Mouse (Mus musculus): Measurements from ENCODE around the gene St7l. TPM values are rescaled to one million over a fixed set of nuclear protein-coding genes. Genes with fewer than 3 reads are reported as not detected.

St7l gene
- polyA plus RNA-seq, 1 experiment from 2014 or later = 42.8 TPM

GRCm38 (mm10) chr3:104956131-104956581 lies 92.4 kb downstream of the St7l start:
- Histone ChIP-seq H3K27ac (ENCODE audit: low read length) (no peak overlapping the region), H3K4me2 (ENCODE audit: low read length) (no peak overlapping the region), H3K9ac (replicated peaks; ENCODE audit: low read depth, low read length) (no peak overlapping the region), H3K9me3 (ENCODE audit: control insufficient read depth, low read length) (no peaks in the 10 kb centered on the region), H3K4me3 (replicated peaks; ENCODE audit: low read length) (no peak overlapping the region), H3K4me1 (replicated peaks; ENCODE audit: control insufficient read depth, insufficient read depth, low read length) (peaks cover 3% of the 10 kb centered on the region), H3K36me3 (ENCODE audit: control insufficient read depth, insufficient read depth) (peaks cover 5% of the 10 kb centered on the region; the same call in 1 of the 2 replicates), H3K27me3 (replicated peaks; ENCODE audit: control insufficient read depth, insufficient read depth, low read length) (peaks cover 24% of the 10 kb centered on the region)
- WGBS = 85% methylated on average over 6 of the region's 6 CpGs
- no peak for ATAC-seq

GRCm38 (mm10) chr3:104960026-104961000 lies 96.5 kb downstream of the St7l start:
- no peak for ATAC-seq
- H3K27ac ChIP-seq (ENCODE audit: low read length) = no peak overlapping the region
- 7% methylated on average over 19 of the region's 19 CpGs for WGBS
- H3K27me3 ChIP-seq (replicated peaks; ENCODE audit: control insufficient read depth, insufficient read depth, low read length) = peaks cover 52% of the 10 kb centered on the region
- H3K4me3 ChIP-seq (replicated peaks; ENCODE audit: low read length) = no peak overlapping the region
- H3K9me3 ChIP-seq (ENCODE audit: control insufficient read depth, low read length) = no peaks in the 10 kb centered on the region
- H3K4me1 ChIP-seq (replicated peaks; ENCODE audit: control insufficient read depth, insufficient read depth, low read length) = peaks cover 20% of the 10 kb centered on the region
- no peak overlapping the region for H3K4me2 ChIP-seq (ENCODE audit: low read length)
- H3K9ac ChIP-seq (replicated peaks; ENCODE audit: low read depth, low read length) = no peak overlapping the region
- H3K36me3 ChIP-seq (ENCODE audit: control insufficient read depth, insufficient read depth) = no peaks in the 10 kb centered on the region

- H3K4me1 ChIP-seq (replicated peaks; ENCODE audit: control insufficient read depth, insufficient read depth, low read length) = peaks cover 20% of the 10 kb centered on the region
- H3K9ac ChIP-seq (replicated peaks; ENCODE audit: low read depth, low read length) = peak within 1 kb of the TSS; percentile 55
- peak within 1 kb of the TSS; percentile 66 for H3K4me2 ChIP-seq (ENCODE audit: low read length)
- H3K36me3 ChIP-seq (ENCODE audit: control insufficient read depth, insufficient read depth) = no peaks in the 10 kb centered on the region
- H3K9me3 ChIP-seq (ENCODE audit: control insufficient read depth, low read length) = no peaks in the 10 kb centered on the region
- WGBS = under 1% methylated on average over 60 of the region's 87 CpGs
- H3K27ac ChIP-seq (ENCODE audit: low read length) = no peak within 1 kb of the TSS
- H3K4me3 ChIP-seq (replicated peaks; ENCODE audit: low read length) = peak within 1 kb of the TSS; percentile 56
- peak; percentile 61 for ATAC-seq
- peaks cover 52% of the 10 kb centered on the region for H3K27me3 ChIP-seq (replicated peaks; ENCODE audit: control insufficient read depth, insufficient read depth, low read length)
Observed at GRCm38 (mm10) chr3:104961066-104962059, 97.6 kb downstream of the St7l start, which contains the start of gene Wnt2b. Wnt2b (minus strand) TSS chr3:104961921.

- H3K4me1 ChIP-seq (replicated peaks; ENCODE audit: control insufficient read depth, insufficient read depth, low read length) = peaks cover 20% of the 10 kb centered on the region
- peak overlapping the region; percentile 56 for H3K4me3 ChIP-seq (replicated peaks; ENCODE audit: low read length)
- H3K4me2 ChIP-seq (ENCODE audit: low read length) = peak overlapping the region; percentile 66
- WGBS = under 1% methylated on average over 31 of the region's 31 CpGs
- no peaks in the 10 kb centered on the region for H3K36me3 ChIP-seq (ENCODE audit: control insufficient read depth, insufficient read depth)
- H3K27ac ChIP-seq (ENCODE audit: low read length) = no peak overlapping the region
- no peaks in the 10 kb centered on the region for H3K9me3 ChIP-seq (ENCODE audit: control insufficient read depth, low read length)
- ATAC-seq = 0 out of 2 replicates have a peak, but pooled peaks have one; percentile 1
- H3K9ac ChIP-seq (replicated peaks; ENCODE audit: low read depth, low read length) = no peak overlapping the region
- peaks cover 52% of the 10 kb centered on the region for H3K27me3 ChIP-seq (replicated peaks; ENCODE audit: control insufficient read depth, insufficient read depth, low read length)
Observed at GRCm38 (mm10) chr3:104962141-104962611, 98.4 kb downstream of the St7l start.

- 6% methylated on average over 5 of the region's 5 CpGs for WGBS
- Histone ChIP-seq H3K9me3 (ENCODE audit: control insufficient read depth, low read length) (no peaks in the 10 kb centered on the region), H3K9ac (replicated peaks; ENCODE audit: low read depth, low read length) (no peak overlapping the region), H3K36me3 (ENCODE audit: control insufficient read depth, insufficient read depth) (no peaks in the 10 kb centered on the region), H3K4me3 (replicated peaks; ENCODE audit: low read length) (no peak overlapping the region), H3K4me1 (replicated peaks; ENCODE audit: control insufficient read depth, insufficient read depth, low read length) (peaks cover 24% of the 10 kb centered on the region), H3K27ac (ENCODE audit: low read length) (no peak overlapping the region), H3K27me3 (replicated peaks; ENCODE audit: control insufficient read depth, insufficient read depth, low read length) (peaks cover 52% of the 10 kb centered on the region), H3K4me2 (ENCODE audit: low read length) (no peak overlapping the region)
- no peak for ATAC-seq
Observed at GRCm38 (mm10) chr3:104962866-104963265, 99.1 kb downstream of the St7l start.

- H3K9me3 ChIP-seq (ENCODE audit: control insufficient read depth, low read length) = no peaks in the 10 kb centered on the region
- H3K4me1 ChIP-seq (replicated peaks; ENCODE audit: control insufficient read depth, insufficient read depth, low read length) = peaks cover 26% of the 10 kb centered on the region
- no peak for ATAC-seq
- no peak overlapping the region for H3K27ac ChIP-seq (ENCODE audit: low read length)
- 32% methylated on average over 13 of the region's 13 CpGs for WGBS
- no peak overlapping the region for H3K4me3 ChIP-seq (replicated peaks; ENCODE audit: low read length)
- H3K9ac ChIP-seq (replicated peaks; ENCODE audit: low read depth, low read length) = no peak overlapping the region
- H3K36me3 ChIP-seq (ENCODE audit: control insufficient read depth, insufficient read depth) = no peaks in the 10 kb centered on the region
- no peak overlapping the region for H3K4me2 ChIP-seq (ENCODE audit: low read length)
- peaks cover 50% of the 10 kb centered on the region for H3K27me3 ChIP-seq (replicated peaks; ENCODE audit: control insufficient read depth, insufficient read depth, low read length)
Observed at GRCm38 (mm10) chr3:104963331-104964276, 99.8 kb downstream of the St7l start.

- no peak for ATAC-seq
Observed at GRCm38 (mm10) chr3:104965070-104965855, 101.5 kb downstream of the St7l start.

More at GRCm38 (mm10) chr3:104965070-104965855, 101.5 kb downstream of the St7l start:
- Histone ChIP-seq H3K36me3 (ENCODE audit: control insufficient read depth, insufficient read depth) (no peaks in the 10 kb centered on the region), H3K4me1 (replicated peaks; ENCODE audit: control insufficient read depth, insufficient read depth, low read length) (peaks cover 26% of the 10 kb centered on the region), H3K4me2 (ENCODE audit: low read length) (no peak overlapping the region), H3K27ac (ENCODE audit: low read length) (no peak overlapping the region), H3K4me3 (replicated peaks; ENCODE audit: low read length) (no peak overlapping the region), H3K9ac (replicated peaks; ENCODE audit: low read depth, low read length) (no peak overlapping the region), H3K9me3 (ENCODE audit: control insufficient read depth, low read length) (no peaks in the 10 kb centered on the region), H3K27me3 (replicated peaks; ENCODE audit: control insufficient read depth, insufficient read depth, low read length) (peaks cover 36% of the 10 kb centered on the region)
- 72% methylated on average over 8 of the region's 8 CpGs for WGBS
